Mouse (Mus musculus) mammary gland, adult 2 months (tissue): ENCODE measurements around the gene Plg. TPM values are rescaled to one million over a fixed set of nuclear protein-coding genes. Genes with fewer than 3 reads are reported as not detected.

Experiments
- polyA plus RNA-seq: library from polyadenylated mRNA; depleted of rRNA; stranded (reverse); fragments of >200 nt; gene quantifications from 2 replicates; pipeline ENCODE4 v1.2.3, GENCODE M21; 2012; ENCODE audit warnings: low replicate concordance; rRNA removed

Gene Plg
- 2.6 TPM in 1 of 2 replicates, not detected in the other for polyA plus RNA-seq

DNA sequence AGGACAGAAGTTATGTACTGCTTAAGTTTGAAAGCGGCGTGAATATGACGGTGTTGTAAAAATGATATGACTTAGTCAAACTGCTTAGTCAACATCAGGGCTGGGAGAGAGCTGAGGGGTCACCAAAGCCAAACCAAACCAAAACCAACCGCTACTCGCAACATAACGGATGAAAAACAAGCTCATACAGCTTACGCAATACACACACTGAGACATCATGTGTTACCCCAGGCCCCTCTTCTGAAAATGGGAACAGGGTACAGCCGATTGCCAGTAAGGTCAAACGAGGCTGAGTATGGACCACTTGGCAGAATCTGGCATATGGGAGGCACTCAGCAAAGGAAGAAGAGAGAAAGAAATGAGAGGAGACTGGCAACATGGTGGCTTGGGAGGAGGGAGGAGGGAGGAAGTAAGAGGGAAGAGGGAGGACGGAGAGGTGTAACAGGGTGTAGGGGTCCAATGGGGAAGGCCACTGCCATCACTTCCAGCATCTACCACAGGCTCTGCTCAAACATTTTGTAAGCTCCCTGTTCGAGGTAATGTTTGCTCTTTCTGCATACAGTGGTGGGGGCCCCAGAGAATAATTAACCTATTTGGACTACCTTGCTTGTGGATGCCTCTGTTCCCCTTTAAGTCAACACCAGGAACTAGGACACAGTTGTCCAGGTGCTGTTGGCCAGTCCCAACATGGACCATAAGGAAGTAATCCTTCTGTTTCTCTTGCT lies at the start of gene Plg:
TSS of gene Plg (plus strand) at position 628 of the 725 bp plus-strand sequence.

Other genes with a start within 250 kb of the Plg start
- gene Map3k4, start 59.8 kb upstream of the Plg start, polyA plus RNA-seq, result 13.5 and 63.7 TPM in 2 replicates
- 20.7 and 23.0 TPM in 2 replicates for gene Slc22a3, start 129.1 kb downstream of the Plg start, polyA plus RNA-seq
- gene Slc22a2, start 205.5 kb downstream of the Plg start, polyA plus RNA-seq, result 0.32 and 0.79 TPM in 2 replicates